Mouse (Mus musculus) heart, adult 18-20 months (tissue): ENCODE measurements around the gene Mgea5. TPM values are rescaled to one million over a fixed set of nuclear protein-coding genes. Genes with fewer than 3 reads are reported as not detected.

Experiments used
- DNase-seq, 2 experiments: peaks; one replicate each; pipeline ENCODE4 v3.0.0; 2021 to 2022; ENCODE audit warnings: mixed read lengths in 1 of 2
- total RNA-seq, 2 experiments: library from RNA; stranded (reverse); gene quantifications; 2 replicates each; pipeline ENCODE4 v1.2.3; 2021

Gene Mgea5
- total RNA-seq, 2 experiments from 2014 or later = 72.5 to 76.3 TPM

GRCm38 (mm10) chr19:45796061-45796556, 12.5 kb upstream of the Mgea5 start:
- DNase-seq = no peak

- no peak for DNase-seq
Measured at GRCm38 (mm10) chr19:45795406-45795944, 11.8 kb upstream of the Mgea5 start.

- no peak for DNase-seq
Measured at GRCm38 (mm10) chr19:45794718-45795117, 11.1 kb upstream of the Mgea5 start.

GRCm38 (mm10) chr19:45792404-45792803, 8.8 kb upstream of the Mgea5 start:
- DNase-seq = no peak

GRCm38 (mm10) chr19:45789888-45790874, 6.5 kb upstream of the Mgea5 start:
- no peak for DNase-seq

- DNase-seq = no peak
Measured at GRCm38 (mm10) chr19:45789365-45789764, 5.7 kb upstream of the Mgea5 start.

- no peak for DNase-seq
Measured at GRCm38 (mm10) chr19:45788337-45788736, 4.7 kb upstream of the Mgea5 start.

- DNase-seq = no peak
Measured at GRCm38 (mm10) chr19:45787450-45787849, 3.8 kb upstream of the Mgea5 start.

GRCm38 (mm10) chr19:45785470-45785869, 1.8 kb upstream of the Mgea5 start:
- no peak for DNase-seq

GRCm38 (mm10) chr19:45783933-45784576, 418 bp upstream of the Mgea5 start:
- DNase-seq = no peak

GRCm38 (mm10) chr19:45782315-45783001, 1.2 kb downstream of the Mgea5 start:
- peak; percentile 83 to 85 for DNase-seq

- DNase-seq = no peak
Measured at GRCm38 (mm10) chr19:45781676-45782075, 2.0 kb downstream of the Mgea5 start.

- no peak for DNase-seq
Measured at GRCm38 (mm10) chr19:45780350-45780915, 3.2 kb downstream of the Mgea5 start.

- no peak for DNase-seq
Measured at GRCm38 (mm10) chr19:45775486-45775885, 8.2 kb downstream of the Mgea5 start.

GRCm38 (mm10) chr19:45771501-45771900, 12.1 kb downstream of the Mgea5 start:
- no peak for DNase-seq

GRCm38 (mm10) chr19:45760810-45761209, 22.8 kb downstream of the Mgea5 start:
- no peak for DNase-seq

GRCm38 (mm10) chr19:45758671-45759070, 25.0 kb downstream of the Mgea5 start:
- no peak for DNase-seq

GRCm38 (mm10) chr19:45753551-45753950, 30.1 kb downstream of the Mgea5 start:
- DNase-seq = no peak

- no peak for DNase-seq
Measured at GRCm38 (mm10) chr19:45751881-45752280, 31.8 kb downstream of the Mgea5 start.

- DNase-seq = peak; percentile 84 to 91
Measured at GRCm38 (mm10) chr19:45749243-45750043, 34.2 kb downstream of the Mgea5 start, which contains the start of gene Npm3. Npm3 (minus strand) TSS chr19:45749591.
